Mouse (Mus musculus): Measurements from ENCODE around the gene Fkbp4.

The Fkbp4 gene

GRCm38 (mm10) chr6:128438317-128438870 is at the start of gene Fkbp4:
Fkbp4 (minus strand) TSS chr6:128438677.
- peak; percentile 95 for DNase-seq

GRCm38 (mm10) chr6:128487736-128488135 is 49.3 kb upstream of the Fkbp4 start:
- no peak for DNase-seq

GRCm38 (mm10) chr6:128479463-128480454 is 41.3 kb upstream of the Fkbp4 start:
- DNase-seq = peak; percentile 95

GRCm38 (mm10) chr6:128477495-128477894 is 39.0 kb upstream of the Fkbp4 start:
- no peak for DNase-seq

- no peak for DNase-seq
Observed at GRCm38 (mm10) chr6:128474112-128474511, 35.6 kb upstream of the Fkbp4 start.

- peak; percentile 70 for DNase-seq
Observed at GRCm38 (mm10) chr6:128469451-128469850, 31.0 kb upstream of the Fkbp4 start.

- peak; percentile 65 for DNase-seq
Observed at GRCm38 (mm10) chr6:128467298-128467697, 28.8 kb upstream of the Fkbp4 start.

- peak; percentile 12 for DNase-seq
Observed at GRCm38 (mm10) chr6:128466563-128466962, 28.1 kb upstream of the Fkbp4 start.

GRCm38 (mm10) chr6:128466043-128466442 is 27.6 kb upstream of the Fkbp4 start:
- no peak for DNase-seq

GRCm38 (mm10) chr6:128464996-128465395 is 26.5 kb upstream of the Fkbp4 start:
- DNase-seq = no peak

GRCm38 (mm10) chr6:128461606-128462005 is 23.1 kb upstream of the Fkbp4 start:
- DNase-seq = no peak

- DNase-seq = no peak
Observed at GRCm38 (mm10) chr6:128460729-128461503, 22.4 kb upstream of the Fkbp4 start.

GRCm38 (mm10) chr6:128460321-128460720 is 21.8 kb upstream of the Fkbp4 start:
- no peak for DNase-seq

- DNase-seq = no peak
Observed at GRCm38 (mm10) chr6:128457186-128457585, 18.7 kb upstream of the Fkbp4 start.

- DNase-seq = no peak
Observed at GRCm38 (mm10) chr6:128455835-128456605, 17.5 kb upstream of the Fkbp4 start.

- DNase-seq = no peak
Observed at GRCm38 (mm10) chr6:128447063-128447462, 8.6 kb upstream of the Fkbp4 start.

- peak; percentile 47 for DNase-seq
Observed at GRCm38 (mm10) chr6:128445761-128446535, 7.5 kb upstream of the Fkbp4 start.

GRCm38 (mm10) chr6:128440238-128440637 is 1.8 kb upstream of the Fkbp4 start:
- no peak for DNase-seq

- no peak for DNase-seq
Observed at GRCm38 (mm10) chr6:128438871-128439341, 429 bp upstream of the Fkbp4 start.

GRCm38 (mm10) chr6:128437731-128438316 is 653 bp downstream of the Fkbp4 start:
- peak; percentile 75 for DNase-seq

GRCm38 (mm10) chr6:128437288-128437687 is 1.2 kb downstream of the Fkbp4 start:
- no peak for DNase-seq
